Mouse (Mus musculus) small intestine, adult 2 months (tissue): ENCODE measurements around the gene Clmn.

Experiments
- CTCF ChIP-seq: fragments of 200-500 bp; IDR thresholded peaks from 2 replicates; pipeline ENCODE4 v1.5.1; 2012; ENCODE audit warnings: low read depth, mild to moderate bottlenecking, control low read depth, inconsistent platforms, low read length, moderate library complexity, mixed read lengths; ENCODE audit not compliant: insufficient replicate concordance, insufficient read length; ENCODE audit errors: extremely low read depth
- POLR2A ChIP-seq: fragments of 200-500 bp; IDR thresholded peaks from 2 replicates; pipeline ENCODE4 v1.6.1; 2012; ENCODE audit warnings: low read depth, mild to moderate bottlenecking, control low read depth, inconsistent platforms, low read length, moderate library complexity

DNA sequence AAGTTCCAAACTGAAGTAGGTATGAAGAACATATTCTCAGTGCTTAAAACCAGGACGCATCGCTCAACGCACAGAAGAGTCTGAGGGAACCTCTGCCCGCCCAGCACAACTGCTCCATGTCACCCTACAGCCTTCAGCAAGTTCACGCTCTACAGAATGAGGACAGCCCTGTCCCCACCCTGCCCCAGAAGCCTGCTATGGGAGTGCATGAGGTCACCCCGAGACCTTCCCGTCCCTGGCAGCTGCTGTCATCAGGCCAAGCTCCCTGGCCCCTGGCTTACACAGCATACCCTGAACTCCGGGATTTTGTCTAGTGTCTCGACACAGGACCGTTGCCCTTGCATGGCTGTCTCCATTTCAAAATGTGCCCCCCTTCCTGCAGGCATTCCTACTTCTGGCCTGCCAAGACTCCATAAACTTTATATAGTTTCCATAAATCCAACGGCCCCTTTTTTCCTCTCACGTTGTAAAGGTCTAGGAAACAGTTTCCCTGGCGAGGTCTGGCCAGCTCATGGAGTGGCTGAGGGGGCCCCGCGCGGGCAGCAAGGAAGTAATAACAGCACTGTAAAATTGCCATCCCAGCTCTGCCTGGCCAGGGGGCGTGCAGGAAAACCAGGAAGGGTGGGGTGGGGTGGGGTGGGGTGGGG, 56.3 kb downstream of the Clmn start:
- TF ChIP-seq CTCF (no peak), POLR2A (no peak)
